Mouse (Mus musculus): ENCODE results near the gene Sbp.

Sbp gene

DNA sequence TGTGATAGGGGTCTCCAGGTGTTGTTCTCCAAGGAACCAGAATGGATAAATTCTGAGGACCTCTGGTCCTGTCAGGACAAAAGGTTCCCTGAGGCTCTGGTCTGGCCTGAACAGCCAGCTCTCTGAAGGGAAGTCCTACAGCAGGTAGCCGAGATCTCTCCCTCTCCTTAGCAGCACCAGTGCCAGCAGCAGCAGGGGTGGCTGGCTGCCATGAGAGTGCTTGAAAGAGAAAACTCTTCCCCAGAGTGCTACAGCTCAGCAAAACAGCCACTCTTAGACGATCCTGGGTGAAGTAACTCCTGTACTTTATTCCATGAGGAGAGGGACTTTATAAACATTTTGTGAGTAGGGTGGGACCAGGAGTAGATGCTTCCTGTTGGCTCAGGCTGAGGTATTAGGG, 48.3 kb downstream of the Sbp start:
- DNase-seq (ENCODE audit: extremely low spot score, low spot score): no peak

- no peak for DNase-seq (ENCODE audit: extremely low spot score, low spot score)
Measured at GRCm38 (mm10) chr17:23992789-23993553, 51.5 kb downstream of the Sbp start.

GRCm38 (mm10) chr17:23993559-23994428, 52.3 kb downstream of the Sbp start:
- DNase-seq (ENCODE audit: extremely low spot score, low spot score): peak; percentile 96

DNA sequence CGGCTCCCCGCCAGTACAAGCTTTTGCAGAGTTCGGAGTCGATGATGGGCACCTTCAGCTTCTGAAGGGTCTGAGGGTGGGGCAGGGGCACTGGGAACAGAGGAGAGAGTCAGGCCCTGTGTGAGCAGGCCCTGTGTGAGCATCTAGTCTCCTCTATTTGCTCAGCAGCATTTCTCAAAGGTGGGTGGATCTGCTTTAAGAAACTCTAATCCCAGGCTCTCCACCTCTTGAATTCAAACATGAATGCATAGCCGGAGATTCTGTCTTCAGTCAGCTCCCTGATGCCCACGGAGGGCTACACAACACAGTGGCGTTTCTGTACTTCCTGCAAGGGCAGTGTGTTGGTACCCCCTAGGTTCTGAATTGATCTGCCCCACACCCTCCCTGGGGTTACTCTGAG, 53.2 kb downstream of the Sbp start:
- no peak for DNase-seq (ENCODE audit: extremely low spot score, low spot score)
